Mouse (Mus musculus) stomach, embryonic 15.5 days (tissue): ENCODE measurements around the gene Wscd2. TPM values are rescaled to one million over a fixed set of nuclear protein-coding genes. Genes with fewer than 3 reads are reported as not detected.

Experiments
- ATAC-seq: fragments of 200-750 bp; cut with Nextera tagmentation; 2 replicates; pipeline ENCODE4 v1.8.0; 2017; ENCODE audit warnings: low read depth, moderate number of reproducible peaks, moderate TSS enrichment; ENCODE audit not compliant: insufficient read depth, low FRiP score
- H3K27ac ChIP-seq: fragments of 300-500 bp; sonication (generic); 2 replicates; pipeline ENCODE4 v1.5.1; 2015; ENCODE audit warnings: mild to moderate bottlenecking, inconsistent platforms
- H3K27me3 ChIP-seq: fragments of 300-500 bp; sonication (generic); replicated peaks from 2 replicates; pipeline ENCODE4 v1.6.1; 2015; ENCODE audit warnings: inconsistent platforms
- H3K36me3 ChIP-seq: fragments of 300-500 bp; sonication (generic); 2 replicates; pipeline ENCODE4 v1.6.1; 2015; ENCODE audit warnings: inconsistent platforms
- H3K4me1 ChIP-seq: fragments of 300-500 bp; sonication (generic); 2 replicates; pipeline ENCODE4 v1.6.1; 2015; ENCODE audit warnings: inconsistent platforms
- H3K4me2 ChIP-seq: fragments of 300-500 bp; sonication (generic); 2 replicates; pipeline ENCODE4 v1.6.1; 2015; ENCODE audit warnings: mild to moderate bottlenecking, inconsistent platforms
- H3K4me3 ChIP-seq: fragments of 300-500 bp; sonication (generic); replicated peaks from 2 replicates; pipeline ENCODE4 v1.5.1; 2015; ENCODE audit warnings: inconsistent platforms
- H3K9ac ChIP-seq: fragments of 300-500 bp; sonication (generic); 2 replicates; pipeline ENCODE4 v1.6.1; 2015; ENCODE audit warnings: inconsistent platforms
- H3K9me3 ChIP-seq: fragments of 300-500 bp; sonication (generic); 2 replicates; pipeline ENCODE4 v1.6.1; 2016; ENCODE audit warnings: inconsistent platforms
- WGBS: fragments of 180-500 bp; shearing (Covaris S2); methylation state at CpG from one replicate; pipeline ENCODE4 v1.1.7; 2015; 5-methylcytosine and 5-hydroxymethylcytosine counted together
- polyA plus RNA-seq: library from polyadenylated mRNA; unstranded; fragments of >200 nt; fragmentation: Nextera tagmentation; extraction: Ambion mirVana; gene quantifications from 2 replicates; pipeline ENCODE4 v1.2.1, GENCODE M21; 2015

The Wscd2 gene
- polyA plus RNA-seq, 1 experiment from 2014 or later: 6.5 TPM

DNA sequence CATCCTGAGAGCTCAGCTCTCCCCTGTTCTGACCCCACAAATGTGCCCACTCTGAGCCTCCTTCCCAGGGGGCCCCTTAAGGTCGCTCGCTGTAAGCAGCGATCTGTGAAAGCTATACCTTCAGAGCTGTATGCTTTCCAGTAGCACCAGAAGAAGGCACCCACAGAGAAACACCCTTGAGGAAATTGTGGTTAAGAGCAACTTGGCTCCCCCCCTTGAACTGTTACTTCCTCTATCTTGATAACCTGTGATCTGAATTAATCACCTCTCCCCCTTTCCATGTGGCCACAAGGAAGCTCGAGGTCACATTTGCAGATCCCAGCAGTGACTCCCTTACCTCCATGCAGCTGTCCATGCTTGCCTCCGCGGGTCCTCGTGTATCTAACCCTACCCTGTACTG, 130.9 kb downstream of the Wscd2 start:
- WGBS: 61% methylated on average over 7 of the region's 7 CpGs
- H3K4me3 ChIP-seq: no peak overlapping the region
- no peak for ATAC-seq

DNA sequence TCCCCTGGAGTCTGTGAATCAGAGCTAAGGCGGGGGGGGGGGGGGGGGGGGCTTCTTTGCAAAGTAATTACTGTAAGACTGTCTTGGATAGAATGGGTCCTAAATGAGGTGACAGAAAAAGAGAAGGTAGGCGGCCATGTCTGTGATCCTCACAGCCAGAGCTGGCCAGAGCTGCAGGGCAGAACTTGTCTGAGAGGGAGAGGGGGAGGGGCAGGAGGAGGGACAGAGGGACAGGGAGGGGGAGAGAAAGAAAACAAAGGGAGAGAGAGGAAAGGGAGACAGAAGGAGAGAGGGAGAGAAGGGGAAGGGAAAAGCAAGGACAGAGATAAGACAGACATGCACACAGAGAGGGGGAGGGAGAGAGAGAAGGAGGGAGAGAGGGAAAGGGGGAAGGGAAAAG, 132.9 kb downstream of the Wscd2 start:
- peaks cover 13% of the 10 kb centered on the region for H3K4me1 ChIP-seq
- no peak overlapping the region for H3K9ac ChIP-seq
- H3K36me3 ChIP-seq: no peaks in the 10 kb centered on the region
- H3K27me3 ChIP-seq: no peaks in the 10 kb centered on the region
- H3K27ac ChIP-seq: no peak overlapping the region
- no peaks in the 10 kb centered on the region for H3K9me3 ChIP-seq
- no peak for ATAC-seq
- no peak overlapping the region for H3K4me2 ChIP-seq
- H3K4me3 ChIP-seq: no peak overlapping the region
- WGBS: 32% methylated on average over 2 of the region's 2 CpGs

More for the DNA sequence above, 130.9 kb downstream of the Wscd2 start:
- Histone ChIP-seq H3K4me1 (0 out of 2 replicates have a peak, but pooled peaks cover 3% of the 10 kb centered on the region), H3K4me2 (no peak overlapping the region), H3K9ac (no peak overlapping the region), H3K36me3 (no peaks in the 10 kb centered on the region), H3K27ac (no peak overlapping the region), H3K9me3 (no peaks in the 10 kb centered on the region), H3K27me3 (no peaks in the 10 kb centered on the region)

DNA sequence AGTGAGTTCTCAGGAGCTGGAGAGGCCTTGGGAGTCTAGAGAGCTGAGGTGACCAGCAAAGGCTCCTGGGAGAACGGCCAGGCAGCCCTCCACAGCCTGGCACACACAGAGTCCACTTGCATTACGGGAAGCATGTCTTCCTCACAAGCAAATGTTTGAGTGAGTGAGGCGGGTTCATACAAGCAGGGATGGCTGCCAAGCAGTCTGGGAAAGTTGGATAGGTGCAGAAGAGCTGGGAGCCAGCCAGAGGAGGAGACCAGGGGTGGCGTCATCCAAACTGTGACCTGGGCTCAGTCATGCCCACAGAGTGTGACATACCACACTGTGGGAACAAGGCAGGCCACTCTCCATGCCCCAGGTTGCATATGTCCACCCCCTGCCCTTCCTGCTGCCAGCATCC, 134.9 kb downstream of the Wscd2 start:
- no peak overlapping the region for H3K4me3 ChIP-seq
- H3K27me3 ChIP-seq: no peaks in the 10 kb centered on the region
- H3K27ac ChIP-seq: no peak overlapping the region
- no peak overlapping the region for H3K4me2 ChIP-seq
- H3K36me3 ChIP-seq: no peaks in the 10 kb centered on the region
- H3K9ac ChIP-seq: no peak overlapping the region
- ATAC-seq: no peak
- no peaks in the 10 kb centered on the region for H3K9me3 ChIP-seq
- WGBS: 74% methylated on average over 4 of the region's 4 CpGs
- peaks cover 17% of the 10 kb centered on the region for H3K4me1 ChIP-seq

GRCm38 (mm10) chr5:113626352-113626751, 136.2 kb downstream of the Wscd2 start:
- ATAC-seq: no peak
- no peak overlapping the region for H3K4me3 ChIP-seq
- 53% methylated on average over 8 of the region's 8 CpGs for WGBS
- H3K27me3 ChIP-seq: no peaks in the 10 kb centered on the region
- no peaks in the 10 kb centered on the region for H3K36me3 ChIP-seq
- H3K4me1 ChIP-seq: peaks cover 17% of the 10 kb centered on the region
- no peaks in the 10 kb centered on the region for H3K9me3 ChIP-seq
- no peak overlapping the region for H3K9ac ChIP-seq
- H3K27ac ChIP-seq: no peak overlapping the region
- H3K4me2 ChIP-seq: no peak overlapping the region

DNA sequence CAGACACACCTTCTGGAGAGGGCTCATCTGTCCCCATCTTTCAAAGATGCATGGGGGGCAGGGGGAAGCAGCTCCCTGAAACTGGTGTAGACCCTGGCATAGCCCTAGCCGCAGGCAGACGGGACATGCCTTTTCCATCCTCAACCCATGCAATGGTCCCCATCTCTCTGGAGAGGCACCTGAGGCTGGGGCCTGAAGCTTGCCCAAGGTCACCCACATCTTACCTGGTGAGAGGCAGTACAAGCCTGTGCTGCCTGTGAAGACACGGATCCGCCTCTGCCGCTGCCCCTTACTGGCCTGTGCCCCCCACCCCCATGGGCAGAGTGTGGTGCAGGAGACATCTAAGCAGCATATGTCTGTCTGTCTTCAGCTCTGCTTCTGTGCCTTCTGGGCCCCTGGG, 136.9 kb downstream of the Wscd2 start:
- no peak overlapping the region for H3K4me3 ChIP-seq
- no peaks in the 10 kb centered on the region for H3K27me3 ChIP-seq
- H3K9ac ChIP-seq: no peak overlapping the region
- WGBS: 76% methylated on average over 5 of the region's 5 CpGs
- no peak overlapping the region for H3K4me2 ChIP-seq
- peaks cover 17% of the 10 kb centered on the region for H3K4me1 ChIP-seq
- no peaks in the 10 kb centered on the region for H3K36me3 ChIP-seq
- H3K27ac ChIP-seq: no peak overlapping the region
- no peaks in the 10 kb centered on the region for H3K9me3 ChIP-seq
- ATAC-seq: no peak

- H3K27ac ChIP-seq: no peak overlapping the region
- WGBS: 28% methylated on average over 11 of the region's 11 CpGs
- H3K4me3 ChIP-seq: no peak overlapping the region
- no peaks in the 10 kb centered on the region for H3K9me3 ChIP-seq
- no peaks in the 10 kb centered on the region for H3K36me3 ChIP-seq
- no peak overlapping the region for H3K4me2 ChIP-seq
- ATAC-seq: 0 out of 2 replicates have a peak, but pooled peaks have one; percentile 42
- no peaks in the 10 kb centered on the region for H3K27me3 ChIP-seq
- H3K4me1 ChIP-seq: peaks cover 18% of the 10 kb centered on the region
- H3K9ac ChIP-seq: no peak overlapping the region
These were observed 137.8 kb downstream of the Wscd2 start for GRCm38 (mm10) chr5:113627820-113628437.

GRCm38 (mm10) chr5:113629248-113629647, 139.1 kb downstream of the Wscd2 start:
- Histone ChIP-seq H3K9me3 (no peaks in the 10 kb centered on the region), H3K4me2 (no peak overlapping the region), H3K4me1 (peaks cover 28% of the 10 kb centered on the region), H3K36me3 (no peaks in the 10 kb centered on the region), H3K27me3 (no peaks in the 10 kb centered on the region), H3K27ac (no peak overlapping the region), H3K4me3 (no peak overlapping the region), H3K9ac (no peak overlapping the region)
- 76% methylated on average over 3 of the region's 3 CpGs for whole genome bisulfite sequencing
- no peak for ATAC-seq

DNA sequence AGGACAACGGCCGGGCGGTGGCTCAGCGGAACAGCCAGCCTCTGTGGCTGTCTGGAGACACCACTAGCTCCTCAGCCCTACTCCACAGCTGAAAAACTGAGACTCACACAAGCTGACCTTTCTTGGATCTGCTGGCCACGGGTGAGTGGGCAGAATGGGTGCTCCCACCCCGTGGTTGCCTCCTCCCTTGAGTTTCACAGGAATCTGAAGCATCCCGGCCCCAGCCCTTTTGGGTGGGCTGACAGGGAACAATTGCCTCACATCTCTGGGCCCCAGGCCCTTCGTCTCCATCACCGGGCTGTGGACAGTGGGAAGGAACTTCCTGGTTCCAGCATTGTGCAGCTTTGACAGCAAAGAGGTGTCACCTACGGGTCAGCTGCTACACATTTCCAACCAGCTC, 140.0 kb downstream of the Wscd2 start:
- Histone ChIP-seq H3K9me3 (no peaks in the 10 kb centered on the region), H3K4me1 (peaks cover 30% of the 10 kb centered on the region), H3K27ac (no peak overlapping the region), H3K36me3 (no peaks in the 10 kb centered on the region), H3K4me2 (no peak overlapping the region), H3K9ac (no peak overlapping the region), H3K4me3 (no peak overlapping the region), H3K27me3 (no peaks in the 10 kb centered on the region)
- no peak for ATAC-seq
- 59% methylated on average over 10 of the region's 10 CpGs for WGBS

DNA sequence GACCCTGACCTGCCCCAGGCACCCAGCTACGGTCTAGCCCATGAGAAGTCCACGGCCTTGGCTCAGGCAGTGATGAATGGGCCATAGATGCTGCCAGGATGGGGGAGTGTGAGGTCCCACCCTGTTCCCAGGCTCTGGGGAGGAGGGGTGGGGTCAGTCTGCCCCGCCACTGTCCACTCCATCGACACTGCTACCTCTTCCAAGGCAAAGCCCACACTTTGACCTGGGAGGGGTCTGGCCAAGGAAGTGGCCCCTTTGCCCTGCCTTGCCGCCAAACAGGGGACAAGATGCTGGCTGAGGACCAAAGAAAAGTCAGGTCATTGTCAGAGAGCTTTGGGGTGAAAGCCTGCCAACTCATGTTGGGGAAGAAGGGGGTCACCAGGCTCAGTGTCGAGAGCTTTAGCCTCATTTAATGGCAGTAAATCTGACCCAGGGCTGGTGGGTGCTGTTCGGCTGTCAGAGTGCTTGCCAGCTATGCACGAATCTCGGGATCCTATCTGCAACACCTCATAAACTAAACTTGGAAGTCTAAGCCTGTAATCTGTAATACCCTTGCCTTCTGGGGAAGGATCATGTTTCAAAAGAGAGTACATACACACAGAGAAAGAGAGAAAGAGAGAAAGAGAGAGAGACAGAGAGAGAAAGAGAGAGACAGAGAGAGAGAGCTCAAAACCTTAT, 143.0 kb downstream of the Wscd2 start:
- Histone ChIP-seq H3K27ac (no peak overlapping the region), H3K4me3 (no peak overlapping the region), H3K27me3 (no peaks in the 10 kb centered on the region), H3K9ac (no peak overlapping the region), H3K9me3 (no peaks in the 10 kb centered on the region), H3K4me1 (peaks cover 19% of the 10 kb centered on the region), H3K36me3 (no peaks in the 10 kb centered on the region), H3K4me2 (no peak overlapping the region)
- ATAC-seq: no peak
- WGBS: 18% methylated on average over 9 of the region's 9 CpGs

GRCm38 (mm10) chr5:113634024-113634651, 144.0 kb downstream of the Wscd2 start:
- WGBS: 42% methylated on average over 13 of the region's 13 CpGs
- ATAC-seq: no peak
- H3K4me2 ChIP-seq: no peak overlapping the region

DNA sequence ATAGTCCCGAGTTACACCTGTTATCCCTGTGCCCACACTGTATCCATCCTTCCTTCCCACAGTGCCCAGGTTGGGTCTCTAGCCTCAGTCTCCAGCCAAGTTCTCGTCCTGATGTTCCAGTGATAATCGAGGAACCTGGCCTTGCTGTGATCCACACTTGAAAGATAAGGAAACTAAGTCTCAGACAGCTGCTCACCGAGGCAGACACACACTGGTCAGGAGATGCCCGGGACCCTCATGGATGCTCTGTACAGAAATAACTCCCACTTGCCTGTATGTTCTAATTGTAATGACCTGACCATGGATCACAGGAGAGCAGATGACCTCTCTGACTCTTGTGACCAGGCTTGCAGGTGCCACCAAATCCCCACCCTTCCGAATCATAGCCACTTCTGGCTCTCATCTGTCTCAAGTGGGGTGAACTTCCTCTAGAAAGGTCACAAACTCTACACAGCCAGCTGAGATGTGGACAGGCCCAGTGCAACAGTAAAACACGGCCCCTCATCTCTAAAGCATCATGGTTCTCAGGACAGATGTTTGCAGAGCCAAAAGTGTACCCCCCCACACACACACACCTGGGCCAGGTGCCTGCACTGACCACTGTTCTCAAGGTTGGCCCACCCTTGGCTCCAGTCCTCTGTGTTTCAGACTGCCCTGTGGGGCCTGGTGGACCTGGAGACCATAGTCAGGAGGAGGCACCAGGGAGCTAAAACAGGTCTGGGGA, 144.9 kb downstream of the Wscd2 start:
- Histone ChIP-seq H3K36me3 (no peaks in the 10 kb centered on the region), H3K4me1 (peaks cover 17% of the 10 kb centered on the region), H3K9ac (no peak overlapping the region), H3K4me3 (no peak overlapping the region), H3K27ac (no peak overlapping the region), H3K9me3 (no peaks in the 10 kb centered on the region), H3K27me3 (no peaks in the 10 kb centered on the region), H3K4me2 (no peak overlapping the region)
- WGBS: 78% methylated on average over 7 of the region's 7 CpGs
- ATAC-seq: no peak

More at GRCm38 (mm10) chr5:113634024-113634651, 144.0 kb downstream of the Wscd2 start:
- no peak overlapping the region for H3K27ac ChIP-seq
- no peaks in the 10 kb centered on the region for H3K36me3 ChIP-seq
- peaks cover 17% of the 10 kb centered on the region for H3K4me1 ChIP-seq
- H3K4me3 ChIP-seq: no peak overlapping the region
- H3K9me3 ChIP-seq: no peaks in the 10 kb centered on the region
- H3K9ac ChIP-seq: no peak overlapping the region
- no peaks in the 10 kb centered on the region for H3K27me3 ChIP-seq
